Mouse (Mus musculus): ENCODE measurements at regions not wholly inside any gene's neighbourhood (a gene's known extent, or its start where the extent isn't known, plus 50 kb on each side); places are given as distances from the start of the nearest gene placed in this dataset.
A peak's percentile ranks its signal among the peaks of the same experiment; 100 is the strongest.

DNA sequence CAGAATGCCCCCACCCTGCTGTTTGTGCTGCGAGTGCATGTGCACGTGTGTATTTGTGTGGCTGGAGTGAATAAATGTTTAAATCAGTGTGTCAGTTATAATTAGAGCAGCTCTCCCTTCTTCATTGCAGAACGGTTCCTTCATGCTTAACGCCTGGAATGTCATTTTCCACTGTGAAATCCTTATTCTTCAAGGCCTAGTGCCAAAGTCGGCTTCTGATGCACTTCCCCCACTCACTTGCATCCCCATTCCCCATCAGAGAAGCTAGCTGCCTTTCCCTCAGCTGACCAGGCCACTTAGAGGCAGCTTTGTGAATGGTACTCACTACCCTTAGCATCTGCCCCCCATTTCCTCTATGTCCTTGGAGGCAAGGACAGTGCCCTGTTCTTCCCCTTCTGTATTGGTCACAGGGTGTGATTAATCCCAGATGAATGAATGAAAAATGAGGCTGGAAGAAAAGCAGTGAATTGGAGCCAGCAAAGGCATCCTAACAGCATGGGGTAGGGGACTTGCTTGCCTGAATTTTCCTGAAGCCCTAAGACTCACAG is 162.6 kb downstream of the H2al1j start:
- no peak overlapping the region for H3K9ac ChIP-seq (replicated peaks)
- H3K36me3 ChIP-seq = no peaks in the 10 kb centered on the region
- 0 out of 2 replicates have a peak overlapping the region, but pooled peaks have one; percentile 39 for H3K27ac ChIP-seq (replicated peaks)
- no peak overlapping the region for H3K4me3 ChIP-seq
- 42% methylated on average over 5 of the region's 5 CpGs for WGBS
- no peaks in the 10 kb centered on the region for H3K9me3 ChIP-seq
- no peak overlapping the region for H3K4me2 ChIP-seq (replicated peaks)
- H3K4me1 ChIP-seq = peaks cover 45% of the 10 kb centered on the region
- H3K27me3 ChIP-seq = peaks cover 3% of the 10 kb centered on the region; the same call in 1 of the 2 replicates
- ATAC-seq (ENCODE audit: low FRiP score, low read depth) = no peak

GRCm38 (mm10) chrX:11491235-11491634 is 163.6 kb downstream of the H2al1j start:
- Histone ChIP-seq H3K9me3 (no peaks in the 10 kb centered on the region), H3K36me3 (no peaks in the 10 kb centered on the region), H3K4me2 (replicated peaks) (no peak overlapping the region; the same call in 1 of the 2 replicates), H3K27me3 (peaks cover 3% of the 10 kb centered on the region), H3K4me1 (peaks cover 45% of the 10 kb centered on the region), H3K9ac (replicated peaks) (no peak overlapping the region), H3K27ac (replicated peaks) (peak overlapping the region; percentile 84), H3K4me3 (no peak overlapping the region)
- 25% methylated on average over 5 of the region's 5 CpGs for WGBS
- no peak for ATAC-seq (ENCODE audit: low FRiP score, low read depth)

GRCm38 (mm10) chrX:11491676-11492391 is 164.2 kb downstream of the H2al1j start:
- 31% methylated on average over 31 of the region's 32 CpGs for WGBS

DNA sequence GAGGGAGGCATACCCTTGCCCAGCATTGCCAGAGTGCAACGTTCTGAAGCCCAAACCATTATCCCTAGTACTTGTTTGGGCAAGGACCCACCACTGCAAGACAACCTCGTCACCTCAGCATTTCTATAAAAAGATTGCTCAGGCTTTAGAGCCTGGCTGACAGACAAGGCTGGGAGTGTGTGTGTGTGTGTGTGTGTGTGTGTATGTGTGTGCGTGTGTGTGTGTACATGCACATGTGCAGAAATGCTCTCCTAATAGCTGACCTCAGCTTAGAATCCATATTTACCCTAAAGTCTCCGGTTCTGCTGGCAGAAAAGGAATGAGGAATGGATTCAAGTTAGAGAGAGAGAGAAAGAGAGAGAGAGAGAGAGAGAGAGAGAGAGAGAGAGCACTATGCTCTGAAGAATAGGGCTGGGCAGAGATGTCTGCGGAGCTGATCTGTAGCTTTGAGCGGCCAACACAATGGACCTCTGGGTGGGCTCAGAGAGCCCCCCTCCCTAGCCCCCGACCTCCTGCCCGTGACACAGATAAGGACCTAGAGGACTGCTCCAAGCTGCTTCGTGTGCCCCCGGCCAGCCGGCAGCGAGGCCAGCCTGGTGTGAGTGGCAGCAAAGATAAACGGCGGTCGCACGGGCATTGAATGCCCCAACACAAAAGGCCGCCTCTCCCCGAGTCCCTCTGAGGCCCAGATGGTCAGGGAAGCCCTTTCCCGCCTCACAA is 166.1 kb downstream of the H2al1j start:
- H3K4me1 ChIP-seq = peaks cover 36% of the 10 kb centered on the region
- peak; percentile 88 for ATAC-seq (ENCODE audit: low FRiP score, low read depth)
- H3K9me3 ChIP-seq = no peaks in the 10 kb centered on the region
- 35% methylated on average over 19 of the region's 19 CpGs for WGBS
- peak overlapping the region; percentile 89 for H3K27ac ChIP-seq (replicated peaks)
- H3K36me3 ChIP-seq = no peaks in the 10 kb centered on the region
- no peak overlapping the region for H3K4me3 ChIP-seq
- H3K27me3 ChIP-seq = peaks cover 8% of the 10 kb centered on the region
- peak overlapping the region; percentile 30 for H3K4me2 ChIP-seq (replicated peaks)
- H3K9ac ChIP-seq (replicated peaks) = no peak overlapping the region

More at GRCm38 (mm10) chrX:11491676-11492391, 164.2 kb downstream of the H2al1j start:
- Histone ChIP-seq H3K9me3 (no peaks in the 10 kb centered on the region), H3K27me3 (peaks cover 3% of the 10 kb centered on the region), H3K4me2 (replicated peaks) (peak overlapping the region; percentile 36), H3K27ac (replicated peaks) (peak overlapping the region; percentile 84), H3K4me1 (peaks cover 40% of the 10 kb centered on the region), H3K9ac (replicated peaks) (no peak overlapping the region), H3K36me3 (no peaks in the 10 kb centered on the region), H3K4me3 (no peak overlapping the region)
- ATAC-seq (ENCODE audit: low FRiP score, low read depth) = peak; percentile 28

- Histone ChIP-seq H3K27me3 (peaks cover 12% of the 10 kb centered on the region), H3K4me3 (no peak overlapping the region), H3K36me3 (no peaks in the 10 kb centered on the region), H3K9ac (replicated peaks) (no peak overlapping the region), H3K4me1 (peaks cover 36% of the 10 kb centered on the region), H3K4me2 (replicated peaks) (peak overlapping the region; percentile 30), H3K9me3 (no peaks in the 10 kb centered on the region), H3K27ac (replicated peaks) (peak overlapping the region; percentile 89)
- WGBS = 26% methylated on average over 12 of the region's 12 CpGs
- peak; percentile 8; the same call in 1 of the 2 replicates for ATAC-seq (ENCODE audit: low FRiP score, low read depth)
Measured at GRCm38 (mm10) chrX:11494246-11494630, 166.6 kb downstream of the H2al1j start.

DNA sequence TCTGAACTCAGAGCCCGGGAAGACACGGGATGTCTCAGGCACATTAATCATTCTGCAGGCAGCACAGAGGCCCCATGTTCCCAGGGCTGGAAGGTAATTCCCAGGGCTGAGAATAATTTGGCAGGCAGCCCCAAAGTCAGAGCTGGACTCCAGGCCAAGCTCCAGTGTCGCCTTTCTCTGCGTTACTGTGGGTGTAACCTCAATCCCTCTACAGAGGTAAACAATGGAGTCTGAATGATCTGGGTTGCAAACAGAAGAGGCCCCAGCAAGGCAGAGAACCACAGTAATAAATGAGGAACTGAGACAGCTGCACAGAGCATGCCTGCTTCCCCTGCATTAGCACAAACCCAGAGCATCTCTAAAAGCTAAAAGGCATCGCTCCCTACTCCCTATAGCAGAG is 184.8 kb downstream of the H2al1j start:
- Histone ChIP-seq H3K27me3 (peaks cover 48% of the 10 kb centered on the region), H3K36me3 (no peaks in the 10 kb centered on the region), H3K4me1 (peaks cover 4% of the 10 kb centered on the region; the same call in 1 of the 2 replicates), H3K9ac (replicated peaks) (no peak overlapping the region), H3K4me2 (replicated peaks) (no peak overlapping the region), H3K4me3 (no peak overlapping the region), H3K9me3 (no peaks in the 10 kb centered on the region), H3K27ac (replicated peaks) (no peak overlapping the region)
- WGBS = 53% methylated on average over 5 of the region's 5 CpGs
- no peak for ATAC-seq (ENCODE audit: low FRiP score, low read depth)

GRCm38 (mm10) chrX:11512928-11513327 is 185.3 kb downstream of the H2al1j start:
- no peaks in the 10 kb centered on the region for H3K36me3 ChIP-seq

DNA sequence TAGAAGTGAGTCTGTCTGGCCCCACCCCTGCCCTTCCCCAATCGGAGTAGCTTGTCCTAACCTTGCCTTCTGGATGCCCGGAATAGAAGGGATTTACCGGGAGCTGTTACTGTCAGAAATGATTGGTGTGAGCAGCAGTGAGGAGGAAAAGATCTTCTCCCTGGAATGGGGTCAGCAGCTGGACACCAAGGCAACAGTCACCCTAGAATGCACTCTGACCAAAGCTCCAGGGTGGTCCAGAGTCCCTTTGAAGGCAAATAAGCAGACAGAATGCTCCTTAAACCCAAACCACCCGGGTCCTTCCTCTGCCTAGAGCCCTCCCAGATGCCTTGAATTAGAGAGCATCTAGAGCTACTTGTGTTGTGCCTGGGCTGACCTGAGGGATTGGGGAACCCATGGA is 196.2 kb downstream of the H2al1j start:
- no peak overlapping the region for H3K27ac ChIP-seq (replicated peaks)
- no peaks in the 10 kb centered on the region for H3K4me1 ChIP-seq
- ATAC-seq (ENCODE audit: low FRiP score, low read depth) = no peak
- H3K9me3 ChIP-seq = no peaks in the 10 kb centered on the region
- peaks cover 43% of the 10 kb centered on the region for H3K27me3 ChIP-seq
- H3K4me2 ChIP-seq (replicated peaks) = no peak overlapping the region
- WGBS = 29% methylated on average over 4 of the region's 4 CpGs
- H3K4me3 ChIP-seq = no peak overlapping the region
- no peaks in the 10 kb centered on the region for H3K36me3 ChIP-seq
- H3K9ac ChIP-seq (replicated peaks) = no peak overlapping the region

More at GRCm38 (mm10) chrX:11512928-11513327, 185.3 kb downstream of the H2al1j start:
- H3K27me3 ChIP-seq = peaks cover 48% of the 10 kb centered on the region
- H3K4me2 ChIP-seq (replicated peaks) = no peak overlapping the region
- peaks cover 4% of the 10 kb centered on the region; the same call in 1 of the 2 replicates for H3K4me1 ChIP-seq
- 75% methylated on average over 4 of the region's 4 CpGs for WGBS
- H3K9me3 ChIP-seq = no peaks in the 10 kb centered on the region
- H3K27ac ChIP-seq (replicated peaks) = no peak overlapping the region
- no peak for ATAC-seq (ENCODE audit: low FRiP score, low read depth)
- H3K4me3 ChIP-seq = no peak overlapping the region
- H3K9ac ChIP-seq (replicated peaks) = no peak overlapping the region

DNA sequence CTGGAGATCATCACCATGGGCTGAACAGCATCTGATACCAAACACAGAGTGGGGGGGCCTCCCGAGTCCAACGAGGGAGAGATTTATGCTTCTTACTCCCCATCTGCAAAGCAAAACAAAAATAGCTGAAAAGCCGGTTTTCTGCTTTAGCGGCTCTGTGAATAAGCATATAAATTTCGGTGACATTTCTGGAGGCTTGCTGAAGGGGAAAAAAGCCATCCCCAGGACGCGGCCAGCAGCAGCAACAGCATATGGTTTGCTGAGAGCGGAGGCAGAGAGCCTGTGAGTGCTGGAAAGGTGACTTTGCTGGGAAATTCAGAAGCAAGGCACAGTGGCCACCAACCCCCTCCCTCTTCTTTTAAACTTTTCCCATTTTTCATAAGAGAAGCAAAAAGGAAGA is 197.7 kb downstream of the H2al1j start:
- WGBS = 78% methylated on average over 8 of the region's 8 CpGs
- Histone ChIP-seq H3K9ac (replicated peaks) (no peak overlapping the region), H3K27me3 (peaks cover 43% of the 10 kb centered on the region), H3K4me3 (no peak overlapping the region), H3K9me3 (no peaks in the 10 kb centered on the region), H3K4me1 (no peaks in the 10 kb centered on the region), H3K27ac (replicated peaks) (no peak overlapping the region), H3K4me2 (replicated peaks) (no peak overlapping the region), H3K36me3 (no peaks in the 10 kb centered on the region)
- no peak for ATAC-seq (ENCODE audit: low FRiP score, low read depth)

- H3K9me3 ChIP-seq = no peaks in the 10 kb centered on the region
- H3K9ac ChIP-seq (replicated peaks) = no peak overlapping the region
- ATAC-seq (ENCODE audit: low FRiP score, low read depth) = no peak
- H3K4me1 ChIP-seq = peaks cover 7% of the 10 kb centered on the region; the same call in 1 of the 2 replicates
- no peak overlapping the region for H3K4me2 ChIP-seq (replicated peaks)
- WGBS = 80% methylated on average over 5 of the region's 5 CpGs
- no peak overlapping the region for H3K27ac ChIP-seq (replicated peaks)
- no peaks in the 10 kb centered on the region for H3K36me3 ChIP-seq
- no peak overlapping the region for H3K4me3 ChIP-seq
- H3K27me3 ChIP-seq = peaks cover 57% of the 10 kb centered on the region
Measured at GRCm38 (mm10) chrX:11528589-11528988, 201.0 kb downstream of the H2al1j start.

GRCm38 (mm10) chrX:11529221-11529620 is 201.6 kb downstream of the H2al1j start:
- no peak overlapping the region for H3K4me3 ChIP-seq
- ATAC-seq (ENCODE audit: low FRiP score, low read depth) = no peak
- H3K4me1 ChIP-seq = peaks cover 10% of the 10 kb centered on the region; the same call in 1 of the 2 replicates
- H3K27me3 ChIP-seq = peaks cover 51% of the 10 kb centered on the region
- no peak overlapping the region for H3K27ac ChIP-seq (replicated peaks)
- H3K9me3 ChIP-seq = no peaks in the 10 kb centered on the region
- H3K9ac ChIP-seq (replicated peaks) = no peak overlapping the region
- no peaks in the 10 kb centered on the region for H3K36me3 ChIP-seq
- H3K4me2 ChIP-seq (replicated peaks) = no peak overlapping the region
- WGBS = 88% methylated on average over 3 of the region's 3 CpGs

GRCm38 (mm10) chrX:11532817-11533216 is 205.2 kb downstream of the H2al1j start:
- Histone ChIP-seq H3K4me1 (peaks cover 10% of the 10 kb centered on the region; the same call in 1 of the 2 replicates), H3K4me2 (replicated peaks) (no peak overlapping the region), H3K27ac (replicated peaks) (no peak overlapping the region), H3K36me3 (no peaks in the 10 kb centered on the region), H3K27me3 (peaks cover 28% of the 10 kb centered on the region; the same call in 1 of the 2 replicates), H3K4me3 (no peak overlapping the region), H3K9me3 (no peaks in the 10 kb centered on the region), H3K9ac (replicated peaks) (no peak overlapping the region)
- WGBS = 63% methylated on average over 4 of the region's 4 CpGs
- no peak for ATAC-seq (ENCODE audit: low FRiP score, low read depth)

All from midbrain, embryonic 12.5 days (tissue).